Mouse (Mus musculus) forebrain, embryonic 11.5 days (tissue): ENCODE measurements around the gene Kazn. TPM values are rescaled to one million over a fixed set of nuclear protein-coding genes. Genes with fewer than 3 reads are reported as not detected.

Experiments used
- ATAC-seq: fragments of 200-750 bp; cut with Nextera tagmentation; replicated peaks from 2 replicates; pipeline ENCODE4 v1.8.0; 2017; ENCODE audit warnings: moderate TSS enrichment; ENCODE audit not compliant: low FRiP score
- DNase-seq: peaks from one replicate; pipeline ENCODE4 v3.0.0-alpha.2; 2017; ENCODE audit warnings: low spot score
- H3K27ac ChIP-seq: fragments of 300-500 bp; sonication (generic); 2 replicates; pipeline ENCODE4 v1.5.1; 2014; ENCODE audit warnings: low read depth, low read length
- H3K27me3 ChIP-seq: fragments of 300-500 bp; sonication (generic); 2 replicates; pipeline ENCODE4 v1.6.1; 2014; ENCODE audit warnings: mild to moderate bottlenecking, low read length, mixed read lengths; ENCODE audit not compliant: control insufficient read depth, insufficient read depth
- H3K36me3 ChIP-seq: fragments of 300-500 bp; sonication (generic); 2 replicates; pipeline ENCODE4 v1.6.1; 2014; ENCODE audit warnings: mild to moderate bottlenecking, low read length, moderate library complexity, mixed read lengths; ENCODE audit not compliant: control insufficient read depth, insufficient read depth
- H3K4me1 ChIP-seq: fragments of 300-500 bp; sonication (generic); replicated peaks from 2 replicates; pipeline ENCODE4 v1.6.1; 2014; ENCODE audit warnings: low read length, mixed read lengths; ENCODE audit not compliant: control insufficient read depth, insufficient read depth
- H3K4me2 ChIP-seq: fragments of 300-500 bp; sonication (generic); 2 replicates; pipeline ENCODE4 v1.6.1; 2014; ENCODE audit warnings: low read depth, mild to moderate bottlenecking, low read length, moderate library complexity, mixed read lengths; ENCODE audit not compliant: severe bottlenecking
- H3K4me3 ChIP-seq: fragments of 300-500 bp; sonication (generic); 2 replicates; pipeline ENCODE4 v1.5.1; 2014; ENCODE audit warnings: low read depth, low read length
- H3K9ac ChIP-seq: fragments of 300-500 bp; sonication (generic); 2 replicates; pipeline ENCODE4 v1.6.1; 2014; ENCODE audit warnings: low read length
- H3K9me3 ChIP-seq: fragments of 300-500 bp; sonication (generic); 2 replicates; pipeline ENCODE4 v1.6.1; 2016; ENCODE audit warnings: low read length, mixed read lengths; ENCODE audit not compliant: control insufficient read depth
- WGBS: fragments of 180-500 bp; shearing (Covaris S2); extraction: QIAGEN DNeasy Blood & Tissue Kit; methylation state at CpG from one replicate; pipeline ENCODE4 v1.1.7; 2014; 5-methylcytosine and 5-hydroxymethylcytosine counted together
- polyA plus RNA-seq: library from polyadenylated mRNA; unstranded; fragments of >200 nt; fragmentation: Nextera tagmentation; extraction: Ambion mirVana; gene quantifications from 2 replicates; pipeline ENCODE4 v1.2.1, GENCODE M21; 2014

Gene Kazn
- polyA plus RNA-seq = 17.3 and 18.1 TPM in 2 replicates

- Histone ChIP-seq H3K4me2 (peak within 1 kb of the TSS; percentile 100), H3K4me3 (peak within 1 kb of the TSS; percentile 66), H3K36me3 (no peaks in the 10 kb centered on the region), H3K9me3 (no peaks in the 10 kb centered on the region), H3K4me1 (peaks cover 18% of the 10 kb centered on the region), H3K27me3 (peaks cover 5% of the 10 kb centered on the region; the same call in 1 of the 2 replicates), H3K9ac (peak within 1 kb of the TSS; percentile 68), H3K27ac (0 out of 2 replicates have a peak within 1 kb of the TSS, but pooled peaks have one; percentile 19)
- peak; percentile 95 for DNase-seq
- ATAC-seq = peak; percentile 90
- WGBS = 3% methylated on average over 41 of the region's 46 CpGs
Observed at GRCm38 (mm10) chr4:142239240-142240126, at the start of gene Kazn. Gene Kazn (minus strand): TSS chr4:142239401.

DNA sequence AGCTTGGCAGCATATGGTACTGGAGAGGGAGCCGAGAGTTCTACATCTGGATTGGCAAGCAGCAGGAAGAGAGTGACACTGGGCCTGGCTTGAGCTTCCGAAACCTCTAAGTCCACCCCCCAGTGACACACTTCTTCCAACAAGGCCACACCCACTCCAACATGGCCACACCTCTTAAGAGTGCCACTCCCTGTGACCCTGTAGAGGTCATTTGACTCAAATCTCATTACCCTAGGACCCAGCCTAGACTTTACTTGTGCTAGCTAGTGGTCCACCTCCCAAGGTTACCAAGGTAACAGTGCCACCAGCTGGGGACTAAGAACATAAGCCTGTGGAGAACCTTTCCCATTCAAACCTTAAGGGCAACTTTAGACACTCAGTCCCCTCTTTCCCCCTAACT lies 46.3 kb upstream of the Kazn start:
- no peak overlapping the region for H3K9ac ChIP-seq
- no peak overlapping the region for H3K27ac ChIP-seq
- no peak for ATAC-seq
- H3K27me3 ChIP-seq = no peaks in the 10 kb centered on the region
- no peak overlapping the region for H3K4me3 ChIP-seq
- WGBS = 87% methylated on average over 2 of the region's 2 CpGs
- no peaks in the 10 kb centered on the region for H3K4me1 ChIP-seq
- H3K4me2 ChIP-seq = no peak overlapping the region
- no peak for DNase-seq
- H3K36me3 ChIP-seq = no peaks in the 10 kb centered on the region
- no peaks in the 10 kb centered on the region for H3K9me3 ChIP-seq

DNA sequence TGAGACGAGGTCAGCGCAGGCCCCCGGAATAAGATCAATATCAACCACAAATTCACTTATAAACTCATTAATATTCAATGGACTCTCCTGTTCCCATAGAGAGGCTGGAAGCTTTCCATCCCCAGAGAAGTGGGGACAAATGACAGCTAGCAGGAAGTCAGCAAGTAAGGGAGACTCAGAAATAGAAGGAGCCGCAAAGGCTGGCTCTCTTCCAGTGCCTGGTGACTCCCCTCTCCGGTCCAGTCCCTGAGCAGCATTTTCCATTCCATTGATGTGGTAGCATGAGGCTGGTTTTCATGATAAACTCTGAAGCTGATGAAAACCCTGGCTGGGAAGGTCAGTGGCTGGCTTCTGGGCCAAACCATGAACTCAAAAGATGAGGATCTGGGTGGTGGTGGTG lies 44.7 kb upstream of the Kazn start:
- Histone ChIP-seq H3K36me3 (no peaks in the 10 kb centered on the region), H3K9me3 (no peaks in the 10 kb centered on the region), H3K4me1 (no peaks in the 10 kb centered on the region), H3K4me3 (no peak overlapping the region), H3K27ac (no peak overlapping the region), H3K27me3 (no peaks in the 10 kb centered on the region), H3K4me2 (no peak overlapping the region), H3K9ac (no peak overlapping the region)
- no peak for ATAC-seq
- no peak for DNase-seq
- 95% methylated on average over 5 of the region's 5 CpGs for WGBS

DNA sequence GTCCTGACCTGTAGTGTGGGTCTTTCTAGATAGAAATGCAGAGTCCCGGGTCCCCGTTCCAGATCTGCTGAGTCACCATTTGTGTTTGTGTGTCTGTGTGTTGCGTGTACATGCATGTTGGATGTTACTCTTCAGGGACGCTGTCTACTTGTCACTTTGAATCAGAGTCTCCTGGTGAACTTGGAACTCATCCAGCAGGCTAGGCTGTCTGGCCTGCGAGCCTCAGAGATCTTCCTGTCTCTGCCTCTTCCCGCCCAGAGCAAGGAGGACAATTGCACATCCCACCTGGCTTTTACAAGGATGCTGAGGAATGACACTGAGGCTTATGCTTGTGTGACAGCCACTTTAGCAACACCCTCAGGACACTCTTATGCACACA lies 39.0 kb upstream of the Kazn start:
- peaks cover 2% of the 10 kb centered on the region; the same call in 1 of the 2 replicates for H3K4me1 ChIP-seq
- DNase-seq (no peak), ATAC-seq (no peak)
- H3K27ac ChIP-seq = no peak overlapping the region
- no peak overlapping the region for H3K4me3 ChIP-seq
- no peaks in the 10 kb centered on the region for H3K27me3 ChIP-seq
- no peaks in the 10 kb centered on the region for H3K9me3 ChIP-seq
- 92% methylated on average over 6 of the region's 6 CpGs for WGBS
- no peaks in the 10 kb centered on the region for H3K36me3 ChIP-seq
- H3K9ac ChIP-seq = no peak overlapping the region
- H3K4me2 ChIP-seq = no peak overlapping the region

DNA sequence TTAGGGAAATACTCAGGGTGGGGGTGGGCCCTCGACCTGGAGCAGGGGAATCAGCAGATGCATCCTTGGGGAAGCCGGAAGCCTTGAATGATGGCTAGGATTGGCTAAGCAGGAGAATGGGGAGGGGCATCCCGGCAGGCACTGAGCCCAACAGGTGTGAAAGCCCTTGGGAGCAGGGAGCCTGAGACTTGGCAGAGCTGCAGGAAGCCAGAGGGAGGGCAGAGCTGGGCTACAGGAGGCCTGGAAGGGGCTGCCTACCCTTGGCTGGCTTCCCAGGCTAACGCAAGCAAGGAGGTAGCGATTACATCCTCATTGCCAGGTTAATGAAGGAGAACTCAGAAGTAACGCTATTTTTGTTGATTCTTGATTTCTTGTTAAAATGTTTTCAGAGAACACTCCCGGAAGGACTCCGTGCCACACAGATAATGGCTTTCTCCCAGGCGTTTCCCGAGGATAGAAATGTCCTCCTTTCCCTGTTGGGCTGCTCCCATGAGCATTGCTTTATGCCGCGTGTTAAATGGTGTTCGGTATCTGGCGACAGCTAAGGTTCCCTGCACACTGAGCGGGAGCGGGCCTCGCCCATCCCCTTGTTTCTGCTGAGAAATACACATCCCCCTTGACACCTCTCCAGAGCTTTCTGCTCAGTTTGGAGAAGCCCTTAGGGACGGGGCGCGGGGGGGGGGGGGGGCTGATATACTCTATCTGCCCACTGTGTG lies 38.4 kb upstream of the Kazn start:
- WGBS = 57% methylated on average over 20 of the region's 20 CpGs
- Histone ChIP-seq H3K27me3 (no peaks in the 10 kb centered on the region), H3K4me1 (peaks cover 2% of the 10 kb centered on the region; the same call in 1 of the 2 replicates), H3K4me3 (no peak overlapping the region), H3K27ac (no peak overlapping the region), H3K4me2 (no peak overlapping the region), H3K9me3 (no peaks in the 10 kb centered on the region), H3K36me3 (no peaks in the 10 kb centered on the region), H3K9ac (no peak overlapping the region)
- DNase-seq = no peak
- ATAC-seq = 0 out of 2 replicates have a peak, but pooled peaks have one; percentile 19

DNA sequence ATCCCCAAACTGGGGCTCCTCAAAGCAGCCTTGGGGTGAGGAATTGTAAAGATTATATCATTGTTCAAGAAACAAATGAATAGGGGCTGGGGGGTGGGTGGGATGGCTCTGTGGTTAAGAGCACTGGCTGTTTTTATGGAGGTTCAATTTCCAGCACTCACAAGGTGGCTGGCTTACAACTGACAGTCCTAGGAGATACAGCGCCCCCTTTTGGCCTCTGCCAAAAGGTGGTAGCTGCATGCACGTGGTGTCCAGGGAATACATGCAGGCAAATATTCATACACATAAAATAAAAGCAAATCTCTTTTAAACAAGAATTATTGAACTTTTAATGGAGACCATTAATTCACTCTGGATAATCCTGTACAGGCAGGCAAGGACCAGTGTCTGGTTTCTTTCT lies 36.0 kb upstream of the Kazn start:
- H3K9ac ChIP-seq = no peak overlapping the region
- no peak overlapping the region for H3K27ac ChIP-seq
- H3K27me3 ChIP-seq = no peaks in the 10 kb centered on the region
- no peaks in the 10 kb centered on the region for H3K9me3 ChIP-seq
- H3K4me1 ChIP-seq = peaks cover 2% of the 10 kb centered on the region; the same call in 1 of the 2 replicates
- no peak for DNase-seq
- H3K4me2 ChIP-seq = no peak overlapping the region
- 39% methylated on average over 2 of the region's 2 CpGs for WGBS
- no peak overlapping the region for H3K4me3 ChIP-seq
- H3K36me3 ChIP-seq = no peaks in the 10 kb centered on the region
- no peak for ATAC-seq

DNA sequence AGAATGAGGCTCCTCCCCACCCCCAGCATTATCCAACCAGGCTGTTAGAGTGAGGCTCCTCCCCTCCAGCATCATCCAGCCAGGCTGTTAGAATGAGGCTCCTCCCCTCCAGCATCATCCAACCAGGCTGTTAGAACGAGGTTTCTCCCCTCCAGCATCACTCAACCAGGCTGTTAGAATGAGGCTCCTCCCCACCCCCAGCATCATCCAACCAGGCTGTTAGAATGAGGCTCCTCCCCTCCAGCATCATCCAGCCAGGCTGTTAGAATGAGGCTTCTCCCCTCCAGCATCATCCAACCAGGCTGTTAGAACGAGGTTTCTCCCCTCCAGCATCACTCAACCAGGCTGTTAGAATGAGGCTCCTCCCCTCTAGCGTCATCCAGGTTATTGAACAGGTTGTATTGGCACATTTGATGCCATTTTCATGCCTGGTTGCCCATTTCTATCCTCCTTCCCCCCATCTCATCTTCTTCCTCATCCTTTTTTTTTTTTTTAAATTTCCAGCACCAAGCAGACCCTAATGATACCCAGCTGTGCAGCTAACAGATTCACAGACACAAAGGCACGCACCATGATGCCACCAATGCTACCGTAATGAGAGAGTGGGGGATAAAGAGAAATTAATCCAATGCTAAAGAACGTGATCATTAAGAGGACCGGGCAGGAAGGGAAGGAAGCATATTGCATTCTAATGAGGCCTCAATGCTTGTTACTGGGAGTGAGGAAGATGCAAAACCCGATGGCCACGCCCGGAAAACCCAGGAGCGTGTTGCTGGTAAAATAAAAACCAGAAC lies 35.4 kb upstream of the Kazn start:
- Histone ChIP-seq H3K9me3 (no peaks in the 10 kb centered on the region), H3K27me3 (no peaks in the 10 kb centered on the region), H3K9ac (no peak overlapping the region), H3K4me1 (peaks cover 2% of the 10 kb centered on the region; the same call in 1 of the 2 replicates), H3K4me3 (no peak overlapping the region), H3K27ac (no peak overlapping the region), H3K36me3 (no peaks in the 10 kb centered on the region), H3K4me2 (no peak overlapping the region)
- WGBS = 66% methylated on average over 11 of the region's 11 CpGs
- DNase-seq (no peak), ATAC-seq (peak; percentile 66)

GRCm38 (mm10) chr4:142271506-142271905 lies 32.3 kb upstream of the Kazn start:
- H3K4me3 ChIP-seq = no peak overlapping the region
- H3K9ac ChIP-seq = no peak overlapping the region
- H3K27me3 ChIP-seq = no peaks in the 10 kb centered on the region
- 69% methylated on average over 3 of the region's 3 CpGs for WGBS
- no peak overlapping the region for H3K27ac ChIP-seq
- ATAC-seq = no peak
- peaks cover 4% of the 10 kb centered on the region; the same call in 1 of the 2 replicates for H3K9me3 ChIP-seq
- DNase-seq = no peak
- H3K4me1 ChIP-seq = peaks cover 6% of the 10 kb centered on the region; the same call in 1 of the 2 replicates
- H3K36me3 ChIP-seq = no peaks in the 10 kb centered on the region
- H3K4me2 ChIP-seq = no peak overlapping the region
